Mouse (Mus musculus) midbrain, embryonic 13.5 days (tissue): ENCODE measurements around the gene Itgad. TPM values are rescaled to one million over a fixed set of nuclear protein-coding genes. Genes with fewer than 3 reads are reported as not detected.

Source experiments
- ATAC-seq: fragments of 200-750 bp; cut with Nextera tagmentation; 2 replicates; pipeline ENCODE4 v1.8.0; 2017; ENCODE audit warnings: mild to moderate bottlenecking, moderate TSS enrichment, moderate library complexity
- H3K27ac ChIP-seq: fragments of 300-500 bp; sonication (generic); 2 replicates; pipeline ENCODE4 v1.5.1; 2015; ENCODE audit warnings: inconsistent platforms, mild to moderate bottlenecking, moderate library complexity
- H3K27me3 ChIP-seq: fragments of 300-500 bp; sonication (generic); 2 replicates; pipeline ENCODE4 v1.6.1; 2015; ENCODE audit warnings: mild to moderate bottlenecking, inconsistent platforms
- H3K36me3 ChIP-seq: fragments of 300-500 bp; sonication (generic); 2 replicates; pipeline ENCODE4 v1.6.1; 2015; ENCODE audit warnings: mild to moderate bottlenecking, inconsistent platforms
- H3K4me1 ChIP-seq: fragments of 300-500 bp; sonication (generic); replicated peaks from 2 replicates; pipeline ENCODE4 v1.6.1; 2015; ENCODE audit warnings: inconsistent platforms
- H3K4me2 ChIP-seq: fragments of 300-500 bp; sonication (generic); replicated peaks from 2 replicates; pipeline ENCODE4 v1.6.1; 2015; ENCODE audit warnings: moderate library complexity, mild to moderate bottlenecking, inconsistent platforms
- H3K4me3 ChIP-seq: fragments of 300-500 bp; sonication (generic); replicated peaks from 2 replicates; pipeline ENCODE4 v1.5.1; 2015; ENCODE audit warnings: mild to moderate bottlenecking, inconsistent platforms
- H3K9ac ChIP-seq: fragments of 300-500 bp; sonication (generic); replicated peaks from 2 replicates; pipeline ENCODE4 v1.6.1; 2015; ENCODE audit warnings: mild to moderate bottlenecking, inconsistent platforms
- H3K9me3 ChIP-seq: fragments of 300-500 bp; sonication (generic); 2 replicates; pipeline ENCODE4 v1.6.1; 2016; ENCODE audit warnings: mild to moderate bottlenecking, inconsistent platforms
- WGBS: fragments of 180-500 bp; shearing (Covaris S2); methylation state at CpG from one replicate; pipeline ENCODE4 v1.1.7; 2015; 5-methylcytosine and 5-hydroxymethylcytosine counted together
- polyA plus RNA-seq: library from polyadenylated mRNA; unstranded; fragments of >200 nt; fragmentation: Nextera tagmentation; extraction: Ambion mirVana; gene quantifications from 2 replicates; pipeline ENCODE4 v1.2.1, GENCODE M21; 2015

Gene Itgad
- polyA plus RNA-seq, 1 experiment from 2014 or later: not detected

DNA sequence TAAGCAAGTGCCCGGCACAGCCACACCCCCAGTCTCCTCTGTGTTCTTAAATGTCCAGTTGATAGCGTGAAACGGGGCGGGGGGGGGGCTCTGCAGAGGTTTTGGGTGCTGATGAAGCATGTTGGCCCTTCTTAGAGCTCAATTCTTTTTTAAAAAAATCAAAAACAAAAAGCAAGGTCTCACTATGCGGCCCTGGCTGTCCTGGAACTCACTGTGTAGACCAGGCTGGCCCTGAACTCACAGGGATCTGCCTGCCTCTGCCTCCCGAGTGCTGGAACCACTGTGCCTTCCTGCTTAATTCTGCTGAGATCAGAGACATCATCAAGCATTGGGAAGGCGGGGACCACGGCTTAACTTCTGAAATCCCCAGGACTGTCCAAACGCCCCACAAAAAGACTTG is 47.4 kb downstream of the Itgad start:
- WGBS: 91% methylated on average over 9 of the region's 9 CpGs
- H3K4me1 ChIP-seq: no peaks in the 10 kb centered on the region
- no peak overlapping the region for H3K4me2 ChIP-seq
- no peaks in the 10 kb centered on the region for H3K27me3 ChIP-seq
- no peaks in the 10 kb centered on the region for H3K9me3 ChIP-seq
- H3K27ac ChIP-seq: no peak overlapping the region
- H3K9ac ChIP-seq: no peak overlapping the region
- ATAC-seq: no peak
- no peaks in the 10 kb centered on the region for H3K36me3 ChIP-seq
- H3K4me3 ChIP-seq: no peak overlapping the region

DNA sequence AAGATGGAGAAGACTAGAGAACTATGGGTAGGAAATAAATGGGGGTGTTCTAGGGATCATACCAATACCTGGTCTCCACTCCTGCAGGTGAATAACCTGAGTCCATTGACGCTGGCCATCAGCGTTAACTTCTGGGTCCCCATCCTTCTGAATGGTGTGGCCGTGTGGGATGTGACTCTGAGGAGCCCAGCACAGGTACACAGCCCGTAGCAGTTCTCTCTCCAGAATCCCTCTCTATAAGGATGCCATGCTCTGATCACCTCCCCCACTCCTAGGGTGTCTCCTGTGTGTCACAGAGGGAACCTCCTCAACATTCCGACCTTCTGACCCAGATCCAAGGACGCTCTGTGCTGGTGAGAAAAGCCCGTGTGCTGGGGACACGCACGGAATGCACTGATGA is 48.9 kb downstream of the Itgad start:
- H3K4me1 ChIP-seq: no peaks in the 10 kb centered on the region
- no peak overlapping the region for H3K27ac ChIP-seq
- no peaks in the 10 kb centered on the region for H3K9me3 ChIP-seq
- H3K4me2 ChIP-seq: no peak overlapping the region
- H3K9ac ChIP-seq: no peak overlapping the region
- 75% methylated on average over 9 of the region's 9 CpGs for WGBS
- no peaks in the 10 kb centered on the region for H3K27me3 ChIP-seq
- H3K4me3 ChIP-seq: no peak overlapping the region
- ATAC-seq: no peak
- no peaks in the 10 kb centered on the region for H3K36me3 ChIP-seq

DNA sequence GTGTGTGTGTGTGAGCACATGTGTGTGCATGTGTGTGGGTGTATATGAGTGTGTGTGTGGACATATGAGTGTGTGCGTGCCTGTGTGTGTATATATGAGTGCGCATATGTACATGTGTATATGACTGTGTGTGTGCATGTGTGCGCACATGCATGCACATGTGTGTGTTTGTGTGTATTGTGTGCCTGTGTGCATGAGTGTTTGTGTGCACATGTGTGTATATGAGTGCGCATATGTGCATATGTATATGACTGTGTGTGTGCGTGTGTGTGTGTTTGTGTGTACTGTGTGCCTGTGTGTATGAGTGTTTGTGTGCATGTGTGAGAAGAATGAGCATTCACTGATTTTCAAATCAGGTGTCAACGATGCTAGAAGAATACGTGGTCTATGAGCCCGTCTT is 50.0 kb downstream of the Itgad start:
- Histone ChIP-seq H3K27me3 (no peaks in the 10 kb centered on the region), H3K9ac (no peak overlapping the region), H3K4me2 (no peak overlapping the region), H3K36me3 (no peaks in the 10 kb centered on the region), H3K4me1 (no peaks in the 10 kb centered on the region), H3K4me3 (no peak overlapping the region), H3K9me3 (no peaks in the 10 kb centered on the region), H3K27ac (no peak overlapping the region)
- ATAC-seq: no peak
- WGBS: 90% methylated on average over 8 of the region's 8 CpGs

DNA sequence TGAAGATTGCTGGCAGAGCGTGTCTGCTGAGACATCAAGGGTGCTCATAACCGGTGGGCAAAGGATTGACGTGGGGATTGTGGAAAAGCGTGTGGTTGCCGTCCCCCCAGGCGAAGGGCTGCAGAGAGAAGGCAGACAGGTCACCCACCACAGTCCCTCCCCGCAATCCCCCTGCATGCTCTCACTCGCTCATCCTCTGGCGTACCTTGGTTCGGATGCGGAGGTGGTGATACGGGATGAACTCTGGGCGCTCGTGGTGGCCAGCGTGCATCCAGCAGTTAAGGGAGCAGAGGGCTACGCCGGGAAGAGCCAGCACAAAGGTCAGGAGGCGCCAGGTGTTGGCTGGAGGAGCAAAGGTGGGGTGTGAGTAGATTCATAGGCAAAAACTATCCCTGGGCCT is 51.5 kb downstream of the Itgad start:
- no peaks in the 10 kb centered on the region for H3K9me3 ChIP-seq
- 90% methylated on average over 18 of the region's 18 CpGs for WGBS

DNA sequence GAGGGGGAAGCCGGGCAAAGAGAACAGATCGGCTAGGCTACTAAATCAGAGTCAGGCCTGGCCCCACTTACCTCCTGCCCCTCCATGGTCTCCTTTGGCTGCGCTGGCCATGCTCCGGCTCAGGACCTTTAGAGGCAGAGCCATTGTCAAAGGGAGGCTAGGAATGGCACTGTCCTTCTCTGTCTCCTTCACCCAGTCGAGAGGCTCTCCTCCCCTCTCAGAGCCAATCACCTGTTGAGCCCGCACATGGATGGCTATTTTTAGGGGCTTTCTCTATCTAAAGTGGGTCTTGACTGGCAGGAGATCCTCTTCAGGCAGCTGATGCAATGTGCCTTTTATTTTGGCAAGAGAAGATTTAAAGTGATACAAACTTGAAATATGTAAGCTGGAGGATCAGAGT is 52.0 kb downstream of the Itgad start, which contains the start of gene Cox6a2:
TSS of gene Cox6a2 (minus strand) at position 236 of the 400 bp plus-strand sequence.
- WGBS: 83% methylated on average over 6 of the region's 6 CpGs
- ATAC-seq: no peak

More for the DNA sequence above, 51.5 kb downstream of the Itgad start:
- Histone ChIP-seq H3K4me1 (no peaks in the 10 kb centered on the region), H3K9ac (no peak overlapping the region), H3K27ac (no peak overlapping the region), H3K4me3 (no peak overlapping the region), H3K27me3 (no peaks in the 10 kb centered on the region), H3K36me3 (no peaks in the 10 kb centered on the region), H3K4me2 (no peak overlapping the region)
- ATAC-seq: no peak

DNA sequence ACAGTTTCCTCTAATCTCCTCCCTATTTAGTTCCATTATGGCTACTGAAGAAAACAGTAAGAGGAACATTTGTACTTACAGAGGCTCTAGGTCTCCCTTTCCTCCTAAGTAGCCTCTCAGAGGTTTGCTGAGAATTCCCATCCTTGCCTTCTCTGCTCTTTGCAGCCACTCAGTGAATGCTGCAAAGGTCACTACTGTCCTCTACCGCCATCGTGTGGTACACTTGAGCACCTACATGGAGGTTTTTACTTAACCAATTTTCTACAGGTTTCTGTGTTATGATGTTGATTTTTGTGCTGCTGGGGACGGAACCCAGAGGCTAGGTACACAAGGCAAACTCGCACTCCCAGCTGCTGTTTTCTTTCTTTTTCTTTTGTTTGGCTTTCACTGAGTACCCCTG is 54.0 kb downstream of the Itgad start:
- H3K9me3 ChIP-seq: no peaks in the 10 kb centered on the region
- H3K27me3 ChIP-seq: no peaks in the 10 kb centered on the region
- H3K9ac ChIP-seq: no peak overlapping the region
- 6% methylated on average over 4 of the region's 4 CpGs for WGBS
- no peaks in the 10 kb centered on the region for H3K36me3 ChIP-seq
- no peak for ATAC-seq
- no peak overlapping the region for H3K4me3 ChIP-seq
- no peak overlapping the region for H3K27ac ChIP-seq
- H3K4me1 ChIP-seq: no peaks in the 10 kb centered on the region
- H3K4me2 ChIP-seq: no peak overlapping the region

More for the DNA sequence above, 52.0 kb downstream of the Itgad start, which contains the start of gene Cox6a2:
- Histone ChIP-seq H3K9me3 (no peaks in the 10 kb centered on the region), H3K36me3 (no peaks in the 10 kb centered on the region), H3K27me3 (no peaks in the 10 kb centered on the region), H3K9ac (no peak within 1 kb of the TSS), H3K4me1 (no peaks in the 10 kb centered on the region), H3K4me3 (no peak within 1 kb of the TSS), H3K27ac (no peak within 1 kb of the TSS), H3K4me2 (no peak within 1 kb of the TSS)

DNA sequence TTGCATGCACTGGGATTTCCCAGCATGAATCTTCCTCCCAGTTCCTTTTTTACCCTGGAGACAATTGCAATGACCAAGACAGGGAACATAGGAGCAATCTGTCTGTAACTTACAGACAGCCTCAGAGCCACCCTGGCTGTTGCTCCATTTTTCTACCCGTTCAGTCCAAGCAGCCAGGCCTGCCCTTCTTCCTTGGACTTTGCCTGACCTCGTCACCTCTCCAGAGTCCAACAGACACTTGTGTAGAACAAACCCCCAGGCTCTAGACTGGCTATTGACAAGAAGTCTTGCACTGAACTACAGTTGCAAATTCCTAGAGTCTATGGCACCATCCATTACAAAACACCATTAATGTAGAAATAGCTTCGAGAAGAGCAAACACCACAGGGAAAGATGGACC is 55.6 kb downstream of the Itgad start:
- H3K4me1 ChIP-seq: no peaks in the 10 kb centered on the region
- no peak overlapping the region for H3K27ac ChIP-seq
- no peaks in the 10 kb centered on the region for H3K27me3 ChIP-seq
- H3K36me3 ChIP-seq: no peaks in the 10 kb centered on the region
- H3K4me3 ChIP-seq: no peak overlapping the region
- ATAC-seq: no peak
- H3K9ac ChIP-seq: no peak overlapping the region
- WGBS: 68% methylated on average over 3 of the region's 3 CpGs
- H3K9me3 ChIP-seq: no peaks in the 10 kb centered on the region
- H3K4me2 ChIP-seq: no peak overlapping the region

DNA sequence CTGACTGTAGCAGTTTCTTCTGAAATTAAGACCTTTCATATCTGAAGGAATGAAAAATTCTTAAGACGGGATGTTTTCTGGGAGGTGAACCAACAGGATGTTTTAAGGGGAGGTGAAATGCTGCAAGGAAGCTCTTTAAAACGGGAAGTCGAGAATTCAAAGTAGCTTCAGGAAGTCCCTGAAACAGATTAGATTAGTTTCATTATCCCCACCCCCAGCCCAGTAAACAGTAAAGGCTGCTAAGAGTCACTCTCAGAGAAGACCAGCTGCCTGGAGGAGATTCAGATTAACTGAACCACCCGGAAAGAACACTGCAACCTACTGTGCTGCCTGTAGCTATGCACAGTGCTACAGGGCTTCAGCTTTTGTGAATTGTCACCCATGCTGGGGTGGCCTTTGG is 65.8 kb downstream of the Itgad start:
- Histone ChIP-seq H3K27ac (no peak overlapping the region), H3K36me3 (no peaks in the 10 kb centered on the region), H3K4me1 (no peaks in the 10 kb centered on the region), H3K9me3 (no peaks in the 10 kb centered on the region), H3K27me3 (no peaks in the 10 kb centered on the region), H3K4me2 (no peak overlapping the region), H3K4me3 (no peak overlapping the region), H3K9ac (no peak overlapping the region)
- 84% methylated on average over 4 of the region's 4 CpGs for WGBS
- ATAC-seq: no peak

DNA sequence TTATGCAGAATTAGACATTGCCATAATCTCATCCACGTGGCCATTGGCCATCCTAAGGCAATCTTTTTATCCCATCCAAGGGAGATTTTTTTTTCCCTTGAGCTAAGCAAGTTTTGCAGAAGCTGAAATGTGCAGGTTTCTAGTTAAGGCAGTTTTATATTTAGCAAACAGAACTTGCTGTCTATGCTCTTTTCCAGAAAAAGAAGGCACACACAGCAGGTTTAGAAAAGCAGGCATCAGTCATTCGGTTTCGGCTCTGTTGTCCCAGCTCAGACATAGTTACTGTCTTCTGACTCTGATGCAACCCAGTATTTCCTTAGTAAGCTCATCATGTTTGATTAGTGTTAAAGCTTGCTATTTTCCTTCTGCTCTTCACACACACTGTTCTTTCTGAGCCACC is 66.8 kb downstream of the Itgad start:
- Histone ChIP-seq H3K4me2 (no peak overlapping the region), H3K9ac (no peak overlapping the region), H3K4me1 (no peaks in the 10 kb centered on the region), H3K27ac (no peak overlapping the region), H3K36me3 (no peaks in the 10 kb centered on the region), H3K4me3 (no peak overlapping the region), H3K27me3 (no peaks in the 10 kb centered on the region), H3K9me3 (no peaks in the 10 kb centered on the region)
- ATAC-seq: no peak
- WGBS: 85% methylated on average over 3 of the region's 3 CpGs

DNA sequence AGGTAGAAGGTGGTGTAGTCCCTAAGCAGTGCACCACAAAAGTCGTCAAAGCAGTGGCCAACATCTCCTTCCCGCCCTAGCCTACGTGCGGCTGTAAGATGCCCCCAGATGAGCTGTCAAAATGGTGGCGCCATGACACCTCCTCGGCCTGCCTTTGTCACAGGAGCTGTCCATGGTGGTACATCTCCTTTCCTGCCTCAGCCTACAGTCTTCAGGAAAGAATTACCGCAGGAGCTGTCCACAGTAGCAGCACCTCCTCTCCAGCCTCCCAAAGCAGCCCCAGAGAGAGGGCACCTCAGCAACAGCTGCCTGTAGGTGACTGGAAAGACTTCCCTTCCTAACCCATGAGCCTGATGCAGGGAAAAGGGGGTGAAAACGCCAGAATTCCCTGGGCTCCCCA is 77.6 kb downstream of the Itgad start:
- Histone ChIP-seq H3K9me3 (no peaks in the 10 kb centered on the region), H3K4me3 (no peak overlapping the region), H3K9ac (no peak overlapping the region), H3K36me3 (peaks cover 4% of the 10 kb centered on the region; the same call in 1 of the 2 replicates), H3K27me3 (no peaks in the 10 kb centered on the region), H3K4me1 (peaks cover 3% of the 10 kb centered on the region), H3K27ac (no peak overlapping the region), H3K4me2 (no peak overlapping the region)
- WGBS: 49% methylated on average over 8 of the region's 8 CpGs
- ATAC-seq: no peak

DNA sequence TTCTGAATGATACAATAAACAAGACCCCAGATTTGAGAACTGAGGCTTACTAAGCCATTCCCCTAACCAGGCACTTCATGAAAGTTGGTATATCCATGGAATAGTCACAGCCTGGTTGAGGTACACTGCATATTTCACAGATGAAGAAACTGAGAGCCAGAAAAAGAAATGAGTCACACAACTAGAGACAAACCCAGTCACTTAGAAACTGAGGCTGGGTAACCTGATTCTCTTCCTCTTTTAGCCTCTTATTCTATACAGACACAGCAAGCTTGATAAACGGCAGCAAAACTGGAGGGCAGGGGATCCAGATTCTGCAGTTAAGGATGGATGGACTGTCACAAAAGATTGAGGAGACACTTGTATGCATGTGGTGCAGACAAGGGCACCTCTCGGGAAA is 80.6 kb downstream of the Itgad start:
- Histone ChIP-seq H3K4me2 (no peak overlapping the region), H3K4me3 (no peak overlapping the region), H3K9ac (no peak overlapping the region), H3K4me1 (peaks cover 19% of the 10 kb centered on the region), H3K9me3 (no peaks in the 10 kb centered on the region), H3K27ac (no peak overlapping the region), H3K27me3 (no peaks in the 10 kb centered on the region), H3K36me3 (peaks cover 4% of the 10 kb centered on the region; the same call in 1 of the 2 replicates)
- no peak for ATAC-seq
- WGBS: 86% methylated on average over 2 of the region's 2 CpGs

DNA sequence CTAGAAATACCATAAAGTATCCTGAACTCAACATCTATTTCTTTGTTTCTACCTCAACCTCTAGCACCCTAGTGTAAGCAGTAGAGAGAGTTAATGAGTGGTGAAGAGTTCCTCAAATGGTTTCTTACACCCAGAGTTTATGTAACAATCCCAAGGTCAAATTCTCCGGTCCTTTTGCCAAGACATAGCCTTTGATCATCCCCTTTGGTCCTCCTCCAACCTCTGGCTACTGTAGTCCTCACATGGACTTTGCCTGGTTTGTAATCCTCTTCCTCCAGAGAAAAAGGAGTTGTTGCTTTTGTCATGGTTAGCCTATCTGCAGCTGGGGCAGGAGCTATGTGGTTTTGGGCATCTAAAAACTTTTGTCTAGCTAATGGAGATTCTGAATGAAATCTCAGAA is 81.3 kb downstream of the Itgad start:
- H3K9ac ChIP-seq: no peak overlapping the region
- ATAC-seq: no peak
- H3K9me3 ChIP-seq: no peaks in the 10 kb centered on the region
- peaks cover 19% of the 10 kb centered on the region for H3K4me1 ChIP-seq
- no peak overlapping the region for H3K4me2 ChIP-seq
- H3K27ac ChIP-seq: no peak overlapping the region
- H3K4me3 ChIP-seq: no peak overlapping the region
- 87% methylated on average over 1 of the region's 1 CpGs for WGBS
- peaks cover 11% of the 10 kb centered on the region for H3K36me3 ChIP-seq
- H3K27me3 ChIP-seq: no peaks in the 10 kb centered on the region

DNA sequence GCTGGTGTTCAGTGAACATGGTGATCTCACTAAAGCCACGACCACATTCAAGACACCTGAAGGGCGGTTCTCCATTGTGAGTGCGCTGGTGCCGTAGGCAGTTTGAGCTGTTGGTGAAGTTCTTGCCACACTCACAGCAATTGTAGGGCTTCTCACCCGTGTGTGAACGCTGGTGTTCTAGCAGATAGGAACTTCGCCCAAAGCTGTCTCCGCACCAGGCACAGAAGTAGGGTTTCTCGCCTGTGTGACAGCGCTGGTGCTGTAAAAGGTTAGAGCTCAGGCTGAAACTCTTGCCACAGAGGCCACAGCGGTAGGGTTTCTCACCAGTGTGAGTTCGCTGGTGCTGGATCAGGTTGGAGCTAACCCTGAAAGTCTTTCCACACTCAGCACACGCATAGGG is 82.2 kb downstream of the Itgad start:
- Histone ChIP-seq H3K9me3 (no peaks in the 10 kb centered on the region), H3K27ac (no peak overlapping the region), H3K4me1 (peaks cover 19% of the 10 kb centered on the region), H3K4me2 (peak overlapping the region; percentile 90), H3K9ac (peak overlapping the region; percentile 76; the same call in 1 of the 2 replicates), H3K27me3 (no peaks in the 10 kb centered on the region), H3K36me3 (peaks cover 20% of the 10 kb centered on the region), H3K4me3 (no peak overlapping the region)
- no peak for ATAC-seq
- 96% methylated on average over 13 of the region's 13 CpGs for WGBS
